Comparison of ENCODE assay signal across 24 mouse cellular contexts in genomic region chr9:31606936-31607335, GRCm38 (mm10).
DNase-seq lines count a peak whose midpoint lies in the region; ATAC-seq lines count a peak whose summit lies in the region.
"Had no signal": no experiment of that assay in that cellular context is flagged by ENCODE, and none has a peak within 500 bp of the region (broad histone marks: within the 10 kb centered on the region; RNA-seq: fewer than 3 reads in every experiment).

No protein-coding gene starts in this region.

- 79% methylated on average over 6 of the region's 6 CpGs for WGBS in heart, embryonic 11.5 days (ENCODE audit: insufficient replicate concordance)
- WGBS in intestine, embryonic 14.5 days, result 85% methylated on average over 6 of the region's 6 CpGs
- WGBS in intestine, embryonic 15.5 days, result 87% methylated on average over 6 of the region's 6 CpGs
- WGBS in limb, embryonic 10.5 days, result 89% methylated on average over 6 of the region's 6 CpGs

- H3K27me3 ChIP-seq in heart, embryonic 11.5 days (ENCODE audit: control insufficient read depth, insufficient read depth, low read length), result no peaks in the 10 kb centered on the region
- no peaks in the 10 kb centered on the region for H3K27me3 ChIP-seq in intestine, embryonic 14.5 days (replicated peaks; ENCODE audit: control insufficient read depth, insufficient read depth, low read length)
- no peaks in the 10 kb centered on the region; the same call in 1 of the 2 replicates for H3K27me3 ChIP-seq in intestine, embryonic 15.5 days (replicated peaks)
- H3K27me3 ChIP-seq in limb, embryonic 10.5 days (ENCODE audit: low read depth, poor library complexity, severe bottlenecking), result no peaks in the 10 kb centered on the region
- H3K27me3 ChIP-seq: CH12.LX; embryonic facial prominence, embryonic 12.5 days; forebrain, embryonic 13.5 days; forebrain, embryonic 15.5 days; Patski had no signal

- H3K4me1 ChIP-seq in heart, embryonic 11.5 days (ENCODE audit: control insufficient read depth, insufficient read depth, low read length), result no peaks in the 10 kb centered on the region
- H3K4me1 ChIP-seq in intestine, embryonic 14.5 days (replicated peaks; ENCODE audit: control insufficient read depth, insufficient read depth, low read length), result peaks cover 6% of the 10 kb centered on the region; the same call in 1 of the 2 replicates
- peaks cover 8% of the 10 kb centered on the region for H3K4me1 ChIP-seq in intestine, embryonic 15.5 days (replicated peaks)
- peaks cover 15% of the 10 kb centered on the region for H3K4me1 ChIP-seq in limb, embryonic 10.5 days
- H3K4me1 ChIP-seq: embryonic facial prominence, embryonic 12.5 days; forebrain, embryonic 13.5 days; forebrain, embryonic 15.5 days had no signal

- H3K4me2 ChIP-seq in heart, embryonic 11.5 days, result no peak overlapping the region
- no peak overlapping the region for H3K4me2 ChIP-seq in intestine, embryonic 14.5 days (ENCODE audit: low read length)
- no peak overlapping the region for H3K4me2 ChIP-seq in intestine, embryonic 15.5 days (replicated peaks)
- H3K4me2 ChIP-seq: embryonic facial prominence, embryonic 12.5 days; forebrain, embryonic 13.5 days; forebrain, embryonic 15.5 days had no signal

- no peak overlapping the region for H3K4me3 ChIP-seq in heart, embryonic 11.5 days (ENCODE audit: low read depth, low read length)
- no peak overlapping the region for H3K4me3 ChIP-seq in intestine, embryonic 14.5 days (ENCODE audit: low read depth, low read length)
- no peak overlapping the region for H3K4me3 ChIP-seq in intestine, embryonic 15.5 days (replicated peaks)
- H3K4me3 ChIP-seq in limb, embryonic 10.5 days, result no peak overlapping the region
- H3K4me3 ChIP-seq: embryonic facial prominence, embryonic 10.5 days; embryonic facial prominence, embryonic 12.5 days; forebrain, embryonic 13.5 days; forebrain, embryonic 15.5 days had no signal

- peak; percentile 79 for DNase-seq in heart, adult 11 months
- DNase-seq in intestine, embryonic 14.5 days (ENCODE audit: low spot score), result peak; percentile 42
- DNase-seq in limb, embryonic 10.5 days (ENCODE audit: low spot score), result peak; percentile 20
- no peak for DNase-seq in lung, postnatal 25 days (ENCODE audit: low spot score)
- DNase-seq: adrenal gland, adult 8-10 months; adrenal gland, postnatal 14 days; adrenal gland, postnatal 36 days; B cell, adult 2 months; cerebellum, adult 11-12 months; cerebellum, adult 2 months; cerebellum, adult 9-10 months; cerebellum, postnatal 10 days; cerebellum, postnatal 25 days had no signal

- no peaks in the 10 kb centered on the region for H3K9me3 ChIP-seq in heart, embryonic 11.5 days (replicated peaks; ENCODE audit: control insufficient read depth, low read length)
- H3K9me3 ChIP-seq in intestine, embryonic 14.5 days (ENCODE audit: control insufficient read depth, low read length), result no peaks in the 10 kb centered on the region
- no peaks in the 10 kb centered on the region for H3K9me3 ChIP-seq in intestine, embryonic 15.5 days
- H3K9me3 ChIP-seq in limb, embryonic 10.5 days (replicated peaks), result no peaks in the 10 kb centered on the region
- H3K9me3 ChIP-seq: embryonic facial prominence, embryonic 10.5 days; embryonic facial prominence, embryonic 12.5 days; forebrain, embryonic 13.5 days; forebrain, embryonic 15.5 days; G1E had no signal

- no peak for ATAC-seq in heart, embryonic 11.5 days (replicated peaks; ENCODE audit: insufficient number of reproducible peaks, low FRiP score, low TSS enrichment)
- no peak for ATAC-seq in intestine, embryonic 14.5 days (replicated peaks; ENCODE audit: low FRiP score, low TSS enrichment, low read depth)
- ATAC-seq in intestine, embryonic 15.5 days, result no peak
- ATAC-seq: activated CD4-positive, CD25-positive, alpha-beta regulatory T cell, adult 4 months; CD4-positive, CD25-positive, alpha-beta regulatory T cell, adult 4 months; forebrain, embryonic 13.5 days; forebrain, embryonic 15.5 days; Patski had no signal

- no peak overlapping the region for H3K27ac ChIP-seq in heart, embryonic 11.5 days (ENCODE audit: low read depth, low read length)
- H3K27ac ChIP-seq in intestine, embryonic 14.5 days (ENCODE audit: low read depth), result no peak overlapping the region
- H3K27ac ChIP-seq in intestine, embryonic 15.5 days, result no peak overlapping the region
- no peak overlapping the region for H3K27ac ChIP-seq in limb, embryonic 10.5 days
- H3K27ac ChIP-seq: embryonic facial prominence, embryonic 10.5 days; embryonic facial prominence, embryonic 12.5 days; forebrain, embryonic 13.5 days; forebrain, embryonic 15.5 days had no signal

- no peak overlapping the region for H3K9ac ChIP-seq in heart, embryonic 11.5 days (ENCODE audit: low read depth, low read length)
- H3K9ac ChIP-seq in intestine, embryonic 14.5 days (ENCODE audit: low read length), result no peak overlapping the region
- no peak overlapping the region for H3K9ac ChIP-seq in intestine, embryonic 15.5 days
- H3K9ac ChIP-seq: embryonic facial prominence, embryonic 12.5 days; forebrain, embryonic 13.5 days; forebrain, embryonic 15.5 days had no signal

- H3K36me3 ChIP-seq in heart, embryonic 11.5 days (ENCODE audit: control insufficient read depth, insufficient read depth, low read length), result no peaks in the 10 kb centered on the region
- no peaks in the 10 kb centered on the region for H3K36me3 ChIP-seq in intestine, embryonic 14.5 days (ENCODE audit: control insufficient read depth, insufficient read depth, low read length)
- H3K36me3 ChIP-seq in intestine, embryonic 15.5 days, result no peaks in the 10 kb centered on the region
- no peaks in the 10 kb centered on the region for H3K36me3 ChIP-seq in limb, embryonic 10.5 days
- H3K36me3 ChIP-seq: embryonic facial prominence, embryonic 10.5 days; embryonic facial prominence, embryonic 12.5 days; forebrain, embryonic 15.5 days; G1E had no signal
